Mouse (Mus musculus): ENCODE measurements around the gene Olfr763. TPM values are rescaled to one million over a fixed set of nuclear protein-coding genes. Genes with fewer than 3 reads are reported as not detected.
"Not testable (repeated sequence)": the region's sequence is repeated elsewhere in the genome, so short reads cannot be mapped to it uniquely, and the experiment has no call there.

The Olfr763 gene
- total RNA-seq, 2 experiments from 2014 or later = not detected

DNA sequence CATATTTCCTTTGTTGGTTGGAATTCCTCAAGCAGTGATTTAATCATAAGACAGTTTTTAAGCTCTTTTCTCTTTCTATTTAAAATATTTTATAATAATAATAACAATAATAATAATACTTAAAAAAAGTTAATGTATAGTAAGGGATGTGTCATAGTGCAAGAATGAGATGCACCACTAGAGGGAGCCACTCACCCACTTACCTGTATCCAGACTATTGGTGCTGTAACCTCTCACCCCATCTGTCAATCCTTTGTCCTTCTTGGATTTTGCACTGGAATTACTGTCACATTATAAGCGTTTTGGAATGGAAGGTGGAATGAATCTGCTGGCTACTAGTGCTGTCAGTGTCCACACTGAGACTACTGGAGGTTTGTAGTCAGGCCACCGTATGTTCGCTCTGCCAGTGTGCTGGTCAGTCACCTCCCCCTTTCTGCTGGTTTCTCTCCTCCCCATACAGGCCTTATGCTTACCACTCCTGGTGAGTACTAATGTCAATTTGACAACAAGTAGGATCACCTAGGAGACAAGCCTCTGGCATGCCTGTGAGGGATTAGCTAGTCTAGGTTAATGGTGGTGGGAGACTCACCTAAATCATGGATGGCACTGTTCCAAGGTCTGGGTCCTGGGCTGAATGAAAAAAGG, 15.5 kb downstream of the Olfr763 start:
- DNase-seq = no peak
- intact Hi-C loops (cut with DNase I; ENCODE audit: low total_unique reads) = no loop called here

DNA sequence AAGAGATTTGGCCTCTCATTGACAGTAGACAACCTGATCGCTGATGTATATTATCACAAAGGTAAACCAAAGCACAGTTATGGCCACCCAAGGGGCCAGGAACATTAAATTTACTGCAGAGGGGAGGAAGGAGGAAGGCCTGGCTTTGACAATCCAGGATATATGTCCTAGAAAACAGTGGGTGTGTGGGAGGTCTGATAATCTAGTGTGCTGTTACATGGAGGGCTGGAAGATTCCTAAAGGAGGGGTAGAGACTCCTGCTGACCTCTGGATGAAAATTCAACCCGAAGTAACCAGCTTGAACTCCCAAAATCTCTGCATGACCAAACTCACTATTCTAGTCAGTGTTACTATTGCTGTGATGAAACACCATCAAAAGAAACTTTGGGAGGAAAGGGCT, 17.8 kb downstream of the Olfr763 start:
- intact Hi-C loops (cut with DNase I; ENCODE audit: low total_unique reads) = no loop called here
- no peak for DNase-seq

DNA sequence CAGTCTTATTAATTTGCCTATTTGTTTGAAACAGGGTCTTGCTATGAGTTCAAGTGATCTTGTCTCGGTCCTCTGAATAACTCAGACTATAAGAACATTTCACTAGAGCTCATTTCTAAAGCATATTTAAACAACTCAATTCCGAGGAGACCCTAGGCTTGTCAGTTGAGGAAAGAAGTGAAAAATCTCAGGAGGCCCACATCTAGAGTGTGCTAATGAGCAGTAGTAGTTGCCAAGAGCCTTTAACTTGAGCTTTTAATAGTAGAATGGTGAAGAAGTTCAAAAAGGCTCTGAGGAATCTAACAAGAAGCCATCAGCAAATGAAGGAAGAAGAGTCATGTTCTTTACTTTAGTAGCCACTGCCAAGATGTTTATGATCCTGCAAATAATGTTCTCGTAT, 29.2 kb downstream of the Olfr763 start, which contains the start of gene Olfr764-ps1:
TSS of gene Olfr764-ps1 (minus strand) at position 101 of the 400 bp plus-strand sequence.
- DNase-seq = no peak
- intact Hi-C loops (cut with DNase I; ENCODE audit: low total_unique reads) = no loop called here

DNA sequence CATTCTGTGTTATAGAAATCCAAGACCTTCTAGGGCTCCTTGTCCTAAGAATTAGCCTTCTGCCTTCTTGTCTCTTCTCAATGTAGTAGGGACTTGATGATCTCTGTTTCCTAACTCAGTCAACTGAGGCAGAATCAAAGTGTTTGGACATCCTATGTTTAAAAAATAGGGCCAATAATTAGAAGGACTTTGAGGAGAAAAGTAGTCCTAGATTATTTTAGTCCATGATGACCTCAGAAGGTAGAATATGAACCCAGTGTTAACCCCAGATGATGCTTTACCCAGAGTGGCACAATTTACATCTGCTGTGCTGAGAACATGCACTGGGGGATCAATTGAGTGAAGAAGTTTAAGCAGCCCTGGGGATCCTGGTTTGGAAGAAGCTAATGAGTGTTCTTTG, 39.3 kb downstream of the Olfr763 start, which contains the start of gene Olfr765:
TSS of gene Olfr765 (minus strand) at position 101 of the 400 bp plus-strand sequence.
- intact Hi-C loops (cut with DNase I; ENCODE audit: low total_unique reads); DNase-seq: not testable (repeated sequence)

Other genes with a start within 250 kb of the Olfr763 start
- gene Mmp19, start 219.9 kb upstream of the Olfr763 start, total RNA-seq (2021) = 1 to 10 TPM; 3.2 TPM
- gene Dnajc14, start 206.7 kb upstream of the Olfr763 start, total RNA-seq (2021) = 10 to 100 TPM; 23.3 to 24.5 TPM
- 1 to 10 TPM; 6.4 to 7.4 TPM for gene Tmem198b, start 206.4 kb upstream of the Olfr763 start, total RNA-seq (2021)
- gene Sarnp, start 193.5 kb upstream of the Olfr763 start, total RNA-seq (2021) = 10 to 100 TPM; 33.3 to 36.3 TPM
- 1 to 10 TPM; 5.8 to 6.3 TPM for gene Ormdl2, start 189.1 kb upstream of the Olfr763 start, total RNA-seq (2021)
- 1 to 10 TPM; 6.7 to 7.1 TPM for gene Gdf11, start 119.1 kb upstream of the Olfr763 start, total RNA-seq (2021)
- gene Cd63, start 109.8 kb upstream of the Olfr763 start, total RNA-seq (2021) = 100 to 1,000 TPM; 121 to 151 TPM
- gene Rdh5, start 87.9 kb upstream of the Olfr763 start, total RNA-seq (2021) = 1 to 10 TPM; 5.6 to 7.7 TPM
- 100 to 1,000 TPM; 174 to 181 TPM for gene Bloc1s1, start 86.8 kb upstream of the Olfr763 start, total RNA-seq (2021)
- 10 to 100 TPM; 88.7 to 94.7 TPM for gene Itga7, start 77.0 kb upstream of the Olfr763 start, total RNA-seq (2021)
- gene Mettl7b, start 49.8 kb upstream of the Olfr763 start, total RNA-seq (2021) = under 1 TPM in 1 of 2 experiments, not detected in 1; 0.16 TPM
- gene Olfr9, start 21.4 kb upstream of the Olfr763 start, total RNA-seq (2021) = not detected
- gene Olfr764-ps1, start 29.1 kb downstream of the Olfr763 start, total RNA-seq (2021) = not detected
- not detected for gene Olfr765, start 39.2 kb downstream of the Olfr763 start, total RNA-seq (2021)
- gene Olfr766-ps1, start 58.2 kb downstream of the Olfr763 start, total RNA-seq (2021) = not detected
- gene Olfr767, start 72.1 kb downstream of the Olfr763 start, total RNA-seq (2021) = not detected
- not detected for gene Olfr768, start 88.6 kb downstream of the Olfr763 start, total RNA-seq (2021)
- gene Olfr769, start 107.1 kb downstream of the Olfr763 start, total RNA-seq (2021) = not detected
- gene Olfr770, start 128.2 kb downstream of the Olfr763 start, total RNA-seq (2021) = not detected
- gene Olfr771, start 154.0 kb downstream of the Olfr763 start, total RNA-seq (2021) = not detected
- not detected for gene Olfr772, start 167.1 kb downstream of the Olfr763 start, total RNA-seq (2021)
- gene Olfr773, start 176.6 kb downstream of the Olfr763 start, total RNA-seq (2021) = not detected
- not detected for gene Olfr774, start 225.4 kb downstream of the Olfr763 start, total RNA-seq (2021)
- gene Olfr775, start 237.6 kb downstream of the Olfr763 start, total RNA-seq (2021) = not detected
- gene Olfr776, start 248.3 kb downstream of the Olfr763 start, total RNA-seq (2021) = not detected

All from gastrocnemius, postnatal 14 days (tissue).